Mouse (Mus musculus): Measurements from ENCODE around the gene Usp32. TPM values are rescaled to one million over a fixed set of nuclear protein-coding genes. Genes with fewer than 3 reads are reported as not detected.
A peak's percentile ranks its signal among the peaks of the same experiment; 100 is the strongest.

Usp32 gene
- polyA plus RNA-seq, 1 experiment = 9.6 TPM

GRCm38 (mm10) chr11:84944639-84945435, 195.1 kb downstream of the Usp32 start:
- Histone ChIP-seq H3K36me3 (ENCODE audit: control insufficient read depth, insufficient read depth, low read length) (no peaks in the 10 kb centered on the region), H3K4me1 (ENCODE audit: control insufficient read depth, insufficient read depth, low read length) (peaks cover 12% of the 10 kb centered on the region), H3K27me3 (replicated peaks; ENCODE audit: control insufficient read depth, insufficient read depth, low read length) (no peaks in the 10 kb centered on the region), H3K27ac (ENCODE audit: insufficient read depth, low read depth, low read length) (no peak overlapping the region), H3K4me3 (ENCODE audit: insufficient read depth, low read depth, low read length) (no peak overlapping the region)
- WGBS = 18% methylated on average over 12 of the region's 12 CpGs
- DNase-seq = no peak
- TF ChIP-seq POLR2A (IDR thresholded peaks at IDR 0.05; ENCODE audit: low read depth, low read length) (no peak), CTCF (conservative IDR thresholded peaks at IDR 0.05; ENCODE audit: insufficient read depth, insufficient read length, low read depth, low read length) (no peak)

GRCm38 (mm10) chr11:84943948-84944347, 196.0 kb downstream of the Usp32 start:
- no peak overlapping the region for H3K4me3 ChIP-seq (ENCODE audit: insufficient read depth, low read depth, low read length)
- 9% methylated on average over 15 of the region's 15 CpGs for WGBS
- H3K4me1 ChIP-seq (ENCODE audit: control insufficient read depth, insufficient read depth, low read length) = peaks cover 12% of the 10 kb centered on the region
- H3K27me3 ChIP-seq (replicated peaks; ENCODE audit: control insufficient read depth, insufficient read depth, low read length) = no peaks in the 10 kb centered on the region
- DNase-seq = peak; percentile 65
- TF ChIP-seq CTCF (conservative IDR thresholded peaks at IDR 0.05; ENCODE audit: insufficient read depth, insufficient read length, low read depth, low read length) (no peak; the same call in 1 of the 2 replicates), POLR2A (IDR thresholded peaks at IDR 0.05; ENCODE audit: low read depth, low read length) (no peak)
- H3K36me3 ChIP-seq (ENCODE audit: control insufficient read depth, insufficient read depth, low read length) = no peaks in the 10 kb centered on the region
- H3K27ac ChIP-seq (ENCODE audit: insufficient read depth, low read depth, low read length) = no peak overlapping the region

GRCm38 (mm10) chr11:84940140-84940539, 199.8 kb downstream of the Usp32 start:
- H3K4me1 ChIP-seq (ENCODE audit: control insufficient read depth, insufficient read depth, low read length) = no peaks in the 10 kb centered on the region
- no peak for DNase-seq
- no peaks in the 10 kb centered on the region for H3K27me3 ChIP-seq (replicated peaks; ENCODE audit: control insufficient read depth, insufficient read depth, low read length)
- H3K27ac ChIP-seq (ENCODE audit: insufficient read depth, low read depth, low read length) = no peak overlapping the region
- TF ChIP-seq POLR2A (IDR thresholded peaks at IDR 0.05; ENCODE audit: low read depth, low read length) (no peak), CTCF (conservative IDR thresholded peaks at IDR 0.05; ENCODE audit: insufficient read depth, insufficient read length, low read depth, low read length) (no peak)
- H3K4me3 ChIP-seq (ENCODE audit: insufficient read depth, low read depth, low read length) = no peak overlapping the region
- H3K36me3 ChIP-seq (ENCODE audit: control insufficient read depth, insufficient read depth, low read length) = no peaks in the 10 kb centered on the region
- whole genome bisulfite sequencing = 63% methylated on average over 10 of the region's 10 CpGs

- Histone ChIP-seq H3K4me3 (ENCODE audit: insufficient read depth, low read depth, low read length) (no peak overlapping the region), H3K27me3 (replicated peaks; ENCODE audit: control insufficient read depth, insufficient read depth, low read length) (no peaks in the 10 kb centered on the region), H3K27ac (ENCODE audit: insufficient read depth, low read depth, low read length) (no peak overlapping the region), H3K4me1 (ENCODE audit: control insufficient read depth, insufficient read depth, low read length) (no peaks in the 10 kb centered on the region), H3K36me3 (ENCODE audit: control insufficient read depth, insufficient read depth, low read length) (no peaks in the 10 kb centered on the region)
- WGBS = 63% methylated on average over 8 of the region's 8 CpGs
- DNase-seq = no peak
- TF ChIP-seq POLR2A (IDR thresholded peaks at IDR 0.05; ENCODE audit: low read depth, low read length) (no peak), CTCF (conservative IDR thresholded peaks at IDR 0.05; ENCODE audit: insufficient read depth, insufficient read length, low read depth, low read length) (no peak)
Measured at GRCm38 (mm10) chr11:84939508-84940053, 200.4 kb downstream of the Usp32 start.

Other genes with a start within 250 kb of the Usp32 start
- gene Znhit3, start 223.8 kb downstream of the Usp32 start, polyA plus RNA-seq (2012; rRNA removed) = 9.2 and 11.0 TPM in 2 replicates
- gene Car4, start 182.4 kb downstream of the Usp32 start, polyA plus RNA-seq (2012; rRNA removed) = 91.5 and 107 TPM in 2 replicates
- not detected in 2 replicates for gene 1700125H20Rik, start 30.2 kb upstream of the Usp32 start, polyA plus RNA-seq (2012; rRNA removed)
- 10.5 and 11.5 TPM in 2 replicates for gene Appbp2, start 95.0 kb upstream of the Usp32 start, polyA plus RNA-seq (2012; rRNA removed)
- gene Ppm1d, start 171.1 kb upstream of the Usp32 start, polyA plus RNA-seq (2012; rRNA removed) = 5.8 and 6.3 TPM in 2 replicates
- 47.3 and 48.1 TPM in 2 replicates for gene Bcas3, start 213.0 kb upstream of the Usp32 start, polyA plus RNA-seq (2012; rRNA removed)